Mouse (Mus musculus): Measurements from ENCODE around the gene Eya2. TPM values are rescaled to one million over a fixed set of nuclear protein-coding genes. Genes with fewer than 3 reads are reported as not detected.
A peak's percentile ranks its signal among the peaks of the same experiment; 100 is the strongest.
"Not testable (repeated sequence)": the region's sequence is repeated elsewhere in the genome, so short reads cannot be mapped to it uniquely, and the experiment has no call there.

The Eya2 gene
- polyA plus RNA-seq, 1 experiment from 2014 or later: 5.8 TPM

GRCm38 (mm10) chr2:165800174-165800573 is 205.3 kb downstream of the Eya2 start:
- H3K9me3 ChIP-seq (replicated peaks; ENCODE audit: control insufficient read depth, low read length); H3K27me3 ChIP-seq (ENCODE audit: control insufficient read depth, insufficient read depth, low read length); H3K9ac ChIP-seq (ENCODE audit: low read length); H3K4me1 ChIP-seq (ENCODE audit: control insufficient read depth, insufficient read depth, low read length); ATAC-seq (replicated peaks; ENCODE audit: extremely low read depth, insufficient read depth, low FRiP score); H3K27ac ChIP-seq (ENCODE audit: low read length); H3K4me3 ChIP-seq (ENCODE audit: low read length); H3K4me2 ChIP-seq (ENCODE audit: low read depth, low read length): not testable (repeated sequence)
- 93% methylated on average over 3 of the region's 3 CpGs for WGBS
- peaks cover 44% of the 10 kb centered on the region for H3K36me3 ChIP-seq (ENCODE audit: control insufficient read depth, insufficient read depth)

GRCm38 (mm10) chr2:165808179-165808975 is 213.5 kb downstream of the Eya2 start:
- no peak overlapping the region for H3K9ac ChIP-seq (ENCODE audit: low read length)
- ATAC-seq (replicated peaks; ENCODE audit: extremely low read depth, insufficient read depth, low FRiP score): no peak
- no peaks in the 10 kb centered on the region for H3K4me1 ChIP-seq (ENCODE audit: control insufficient read depth, insufficient read depth, low read length)
- no peaks in the 10 kb centered on the region for H3K27me3 ChIP-seq (ENCODE audit: control insufficient read depth, insufficient read depth, low read length)
- no peak overlapping the region for H3K4me3 ChIP-seq (ENCODE audit: low read length)
- peaks cover 57% of the 10 kb centered on the region for H3K36me3 ChIP-seq (ENCODE audit: control insufficient read depth, insufficient read depth)
- H3K27ac ChIP-seq (ENCODE audit: low read length): no peak overlapping the region
- WGBS: 94% methylated on average over 12 of the region's 12 CpGs
- no peaks in the 10 kb centered on the region for H3K9me3 ChIP-seq (replicated peaks; ENCODE audit: control insufficient read depth, low read length)
- no peak overlapping the region for H3K4me2 ChIP-seq (ENCODE audit: low read depth, low read length)

- Histone ChIP-seq H3K27ac (ENCODE audit: low read length) (no peak overlapping the region), H3K27me3 (ENCODE audit: control insufficient read depth, insufficient read depth, low read length) (no peaks in the 10 kb centered on the region), H3K4me3 (ENCODE audit: low read length) (no peak overlapping the region), H3K9ac (ENCODE audit: low read length) (no peak overlapping the region), H3K4me2 (ENCODE audit: low read depth, low read length) (no peak overlapping the region), H3K9me3 (replicated peaks; ENCODE audit: control insufficient read depth, low read length) (no peaks in the 10 kb centered on the region), H3K4me1 (ENCODE audit: control insufficient read depth, insufficient read depth, low read length) (no peaks in the 10 kb centered on the region), H3K36me3 (ENCODE audit: control insufficient read depth, insufficient read depth) (peaks cover 62% of the 10 kb centered on the region)
- no peak for ATAC-seq (replicated peaks; ENCODE audit: extremely low read depth, insufficient read depth, low FRiP score)
- WGBS: 96% methylated on average over 5 of the region's 5 CpGs
Measured at GRCm38 (mm10) chr2:165809091-165809490, 214.3 kb downstream of the Eya2 start.

GRCm38 (mm10) chr2:165809901-165810477 is 215.2 kb downstream of the Eya2 start:
- ATAC-seq (replicated peaks; ENCODE audit: extremely low read depth, insufficient read depth, low FRiP score): no peak
- no peaks in the 10 kb centered on the region for H3K27me3 ChIP-seq (ENCODE audit: control insufficient read depth, insufficient read depth, low read length)
- no peaks in the 10 kb centered on the region for H3K4me1 ChIP-seq (ENCODE audit: control insufficient read depth, insufficient read depth, low read length)
- no peak overlapping the region for H3K9ac ChIP-seq (ENCODE audit: low read length)
- no peak overlapping the region for H3K27ac ChIP-seq (ENCODE audit: low read length)
- 94% methylated on average over 5 of the region's 5 CpGs for WGBS
- peaks cover 64% of the 10 kb centered on the region for H3K36me3 ChIP-seq (ENCODE audit: control insufficient read depth, insufficient read depth)
- H3K4me3 ChIP-seq (ENCODE audit: low read length): no peak overlapping the region
- no peaks in the 10 kb centered on the region for H3K9me3 ChIP-seq (replicated peaks; ENCODE audit: control insufficient read depth, low read length)
- no peak overlapping the region for H3K4me2 ChIP-seq (ENCODE audit: low read depth, low read length)

- Histone ChIP-seq H3K4me2 (ENCODE audit: low read depth, low read length) (no peak overlapping the region), H3K36me3 (ENCODE audit: control insufficient read depth, insufficient read depth) (peaks cover 59% of the 10 kb centered on the region), H3K4me1 (ENCODE audit: control insufficient read depth, insufficient read depth, low read length) (peaks cover 7% of the 10 kb centered on the region), H3K27ac (ENCODE audit: low read length) (no peak overlapping the region), H3K27me3 (ENCODE audit: control insufficient read depth, insufficient read depth, low read length) (no peaks in the 10 kb centered on the region), H3K9me3 (replicated peaks; ENCODE audit: control insufficient read depth, low read length) (no peaks in the 10 kb centered on the region), H3K9ac (ENCODE audit: low read length) (no peak overlapping the region), H3K4me3 (ENCODE audit: low read length) (no peak overlapping the region)
- no peak; the same call in 1 of the 2 replicates for ATAC-seq (replicated peaks; ENCODE audit: extremely low read depth, insufficient read depth, low FRiP score)
- WGBS: 55% methylated on average over 5 of the region's 5 CpGs
Measured at GRCm38 (mm10) chr2:165811536-165811935, 216.7 kb downstream of the Eya2 start.

- peaks cover 18% of the 10 kb centered on the region for H3K4me1 ChIP-seq (ENCODE audit: control insufficient read depth, insufficient read depth, low read length)
- no peak overlapping the region for H3K9ac ChIP-seq (ENCODE audit: low read length)
- H3K36me3 ChIP-seq (ENCODE audit: control insufficient read depth, insufficient read depth): peaks cover 49% of the 10 kb centered on the region
- no peaks in the 10 kb centered on the region for H3K9me3 ChIP-seq (replicated peaks; ENCODE audit: control insufficient read depth, low read length)
- no peak overlapping the region for H3K4me2 ChIP-seq (ENCODE audit: low read depth, low read length)
- H3K4me3 ChIP-seq (ENCODE audit: low read length): no peak overlapping the region
- ATAC-seq (replicated peaks; ENCODE audit: extremely low read depth, insufficient read depth, low FRiP score): no peak
- H3K27me3 ChIP-seq (ENCODE audit: control insufficient read depth, insufficient read depth, low read length): no peaks in the 10 kb centered on the region
- no peak overlapping the region for H3K27ac ChIP-seq (ENCODE audit: low read length)
- 78% methylated on average over 8 of the region's 8 CpGs for WGBS
Measured at GRCm38 (mm10) chr2:165812889-165813288, 218.1 kb downstream of the Eya2 start.

GRCm38 (mm10) chr2:165815103-165815880 is 220.5 kb downstream of the Eya2 start:
- no peak overlapping the region for H3K4me3 ChIP-seq (ENCODE audit: low read length)
- H3K27me3 ChIP-seq (ENCODE audit: control insufficient read depth, insufficient read depth, low read length): no peaks in the 10 kb centered on the region
- 90% methylated on average over 25 of the region's 28 CpGs for WGBS
- H3K4me1 ChIP-seq (ENCODE audit: control insufficient read depth, insufficient read depth, low read length): peaks cover 33% of the 10 kb centered on the region
- H3K36me3 ChIP-seq (ENCODE audit: control insufficient read depth, insufficient read depth): peaks cover 43% of the 10 kb centered on the region
- ATAC-seq (replicated peaks; ENCODE audit: extremely low read depth, insufficient read depth, low FRiP score): no peak
- H3K27ac ChIP-seq (ENCODE audit: low read length): no peak overlapping the region
- H3K4me2 ChIP-seq (ENCODE audit: low read depth, low read length): no peak overlapping the region
- no peak overlapping the region for H3K9ac ChIP-seq (ENCODE audit: low read length)
- no peaks in the 10 kb centered on the region for H3K9me3 ChIP-seq (replicated peaks; ENCODE audit: control insufficient read depth, low read length)

- H3K4me3 ChIP-seq (ENCODE audit: low read length): no peak overlapping the region
- H3K27ac ChIP-seq (ENCODE audit: low read length): peak overlapping the region; percentile 88
- 57% methylated on average over 10 of the region's 10 CpGs for WGBS
- H3K27me3 ChIP-seq (ENCODE audit: control insufficient read depth, insufficient read depth, low read length): no peaks in the 10 kb centered on the region
- H3K36me3 ChIP-seq (ENCODE audit: control insufficient read depth, insufficient read depth): peaks cover 35% of the 10 kb centered on the region
- H3K9me3 ChIP-seq (replicated peaks; ENCODE audit: control insufficient read depth, low read length): no peaks in the 10 kb centered on the region
- no peak overlapping the region for H3K4me2 ChIP-seq (ENCODE audit: low read depth, low read length)
- H3K9ac ChIP-seq (ENCODE audit: low read length): peak overlapping the region; percentile 12; the same call in 1 of the 2 replicates
- ATAC-seq (replicated peaks; ENCODE audit: extremely low read depth, insufficient read depth, low FRiP score): peak; percentile 33; the same call in 1 of the 2 replicates
- peaks cover 36% of the 10 kb centered on the region for H3K4me1 ChIP-seq (ENCODE audit: control insufficient read depth, insufficient read depth, low read length)
Measured at GRCm38 (mm10) chr2:165817437-165817836, 222.6 kb downstream of the Eya2 start.

Data from heart, embryonic 16.5 days (tissue).